Mouse (Mus musculus) mouse trophoblast stem cell (cell line): ENCODE results near the gene Ckb.

ENCODE experiments used
- in situ Hi-C, 2 experiments: fragments of 300-500 bp; cut with MseI, MboI; formaldehyde crosslinking; loops; 2 replicates in 1 of 2; 3 replicates in 1 of 2; pipeline ENCODE4 v1.15.1; 2025

The Ckb gene

GRCm38 (mm10) chr12:111692899-111693298, 20.8 kb upstream of the Ckb start:
- in situ Hi-C loops, result no loop called here

- in situ Hi-C loops, result no loop called here
Measured at GRCm38 (mm10) chr12:111691346-111691872, 19.3 kb upstream of the Ckb start.

GRCm38 (mm10) chr12:111689426-111689825, 17.3 kb upstream of the Ckb start:
- in situ Hi-C loops, result no loop called here

- in situ Hi-C loops, result no loop called here
Measured at GRCm38 (mm10) chr12:111688069-111688428, 15.9 kb upstream of the Ckb start.

GRCm38 (mm10) chr12:111687350-111688068, 15.4 kb upstream of the Ckb start:
- in situ Hi-C loops, result no loop called here

GRCm38 (mm10) chr12:111686390-111686789, 14.3 kb upstream of the Ckb start:
- in situ Hi-C loops, result no loop called here

GRCm38 (mm10) chr12:111682806-111683205, 10.7 kb upstream of the Ckb start:
- in situ Hi-C loops, result no loop called here

- in situ Hi-C loops, result no loop called here
Measured at GRCm38 (mm10) chr12:111682003-111682402, 9.9 kb upstream of the Ckb start.

GRCm38 (mm10) chr12:111681305-111681704, 9.2 kb upstream of the Ckb start:
- in situ Hi-C loops, result no loop called here

GRCm38 (mm10) chr12:111680661-111681060, 8.5 kb upstream of the Ckb start:
- in situ Hi-C loops, result no loop called here

GRCm38 (mm10) chr12:111678997-111679396, 6.9 kb upstream of the Ckb start:
- in situ Hi-C loops, result no loop called here

- in situ Hi-C loops, result no loop called here
Measured at GRCm38 (mm10) chr12:111678670-111678933, 6.5 kb upstream of the Ckb start.

- in situ Hi-C loops, result no loop called here
Measured at GRCm38 (mm10) chr12:111677882-111678669, 5.9 kb upstream of the Ckb start, which contains the start of gene Trmt61a. Gene Trmt61a (plus strand): TSS chr12:111678105.

- in situ Hi-C loops, result no loop called here
Measured at GRCm38 (mm10) chr12:111677421-111677820, 5.3 kb upstream of the Ckb start.

GRCm38 (mm10) chr12:111675797-111676580, 3.9 kb upstream of the Ckb start:
- in situ Hi-C loops, result no loop called here

GRCm38 (mm10) chr12:111674850-111675486, 2.8 kb upstream of the Ckb start:
- in situ Hi-C loops, result no loop called here

- in situ Hi-C loops, result no loop called here
Measured at GRCm38 (mm10) chr12:111672581-111672980, 443 bp upstream of the Ckb start.

GRCm38 (mm10) chr12:111671431-111671902, 671 bp downstream of the Ckb start:
- in situ Hi-C loops, result no loop called here

GRCm38 (mm10) chr12:111670976-111671375, 1.2 kb downstream of the Ckb start:
- in situ Hi-C loops, result no loop called here

- in situ Hi-C loops, result no loop called here
Measured at GRCm38 (mm10) chr12:111670371-111670971, 1.7 kb downstream of the Ckb start.

- in situ Hi-C loops, result no loop called here
Measured at GRCm38 (mm10) chr12:111669961-111670360, 2.2 kb downstream of the Ckb start.
